Mouse (Mus musculus) heart, adult 2 months (tissue): ENCODE results near the gene Npvf. TPM values are rescaled to one million over a fixed set of nuclear protein-coding genes. Genes with fewer than 3 reads are reported as not detected.
"Not testable (repeated sequence)": the region's sequence is repeated elsewhere in the genome, so short reads cannot be mapped to it uniquely, and the experiment has no call there.

Source experiments
- DNase-seq, 2 experiments: peaks; one replicate each; pipeline ENCODE4 v3.0.0; 2021
- H3K27ac ChIP-seq: fragments of 200-600 bp; 2 replicates; pipeline ENCODE4 v1.8.1; 2022
- H3K27me3 ChIP-seq: fragments of 200-500 bp; 2 replicates; pipeline ENCODE4 v1.6.1; 2012; ENCODE audit warnings: mild to moderate bottlenecking, low read length, inconsistent platforms, mixed read lengths; ENCODE audit not compliant: control insufficient read depth, insufficient read depth
- H3K36me3 ChIP-seq: fragments of 200-500 bp; 2 replicates; pipeline ENCODE4 v1.6.1; 2012; ENCODE audit warnings: low read length, inconsistent platforms; ENCODE audit not compliant: control insufficient read depth, insufficient read depth
- H3K4me1 ChIP-seq: fragments of 200-500 bp; 2 replicates; pipeline ENCODE4 v1.6.1; 2011; ENCODE audit warnings: low read length; ENCODE audit not compliant: control insufficient read depth, insufficient read depth
- H3K4me3 ChIP-seq: fragments of 200-600 bp; 2 replicates; pipeline ENCODE4 v1.8.1; 2022
- H3K79me2 ChIP-seq: fragments of 200-500 bp; replicated peaks from 2 replicates; pipeline ENCODE4 v1.6.1; 2012; ENCODE audit warnings: mild to moderate bottlenecking, inconsistent platforms, low read length, moderate library complexity, mixed read lengths; ENCODE audit not compliant: control insufficient read depth, insufficient read depth
- H3K9ac ChIP-seq: fragments of 200-500 bp; 2 replicates; pipeline ENCODE4 v1.6.1; 2012; ENCODE audit warnings: low read depth, mild to moderate bottlenecking, control low read depth, inconsistent platforms, low read length, mixed read lengths
- CTCF ChIP-seq: fragments of 200-600 bp; IDR thresholded peaks from 2 replicates; pipeline ENCODE4 v1.8.1; 2022; ENCODE audit warnings: antibody characterized with exemption, mild to moderate bottlenecking, moderate library complexity
- EP300 ChIP-seq: fragments of 200-500 bp; IDR thresholded peaks from 2 replicates; pipeline ENCODE4 v1.6.1; 2011; ENCODE audit warnings: low read depth, low read length, control low read depth; ENCODE audit not compliant: insufficient read depth
- POLR2A ChIP-seq: fragments of 200-500 bp; IDR thresholded peaks from 2 replicates; pipeline ENCODE4 v1.6.1; 2011; ENCODE audit warnings: mild to moderate bottlenecking, low read depth, low read length, control low read depth; ENCODE audit not compliant: insufficient read depth
- WGBS: fragments of 180-500 bp; shearing (Covaris S2); methylation state at CpG from one replicate; pipeline ENCODE4 v1.1.7; 2018; 5-methylcytosine and 5-hydroxymethylcytosine counted together
- intact Hi-C: fragments of 180-260 bp; cut with DNase I; formaldehyde crosslinking; loops from one replicate; pipeline ENCODE4 v1.15.1; 2025
- polyA plus RNA-seq: library from polyadenylated mRNA; depleted of rRNA; stranded (reverse); fragments of >200 nt; gene quantifications from 2 replicates; pipeline ENCODE4 v1.2.3, GENCODE M21; 2012
- total RNA-seq, 2 experiments: library from RNA; stranded (reverse); gene quantifications; 2 replicates each; pipeline ENCODE4 v1.2.3; 2021

The Npvf gene
- total and polyA plus RNA-seq, 3 experiments = not detected

DNA sequence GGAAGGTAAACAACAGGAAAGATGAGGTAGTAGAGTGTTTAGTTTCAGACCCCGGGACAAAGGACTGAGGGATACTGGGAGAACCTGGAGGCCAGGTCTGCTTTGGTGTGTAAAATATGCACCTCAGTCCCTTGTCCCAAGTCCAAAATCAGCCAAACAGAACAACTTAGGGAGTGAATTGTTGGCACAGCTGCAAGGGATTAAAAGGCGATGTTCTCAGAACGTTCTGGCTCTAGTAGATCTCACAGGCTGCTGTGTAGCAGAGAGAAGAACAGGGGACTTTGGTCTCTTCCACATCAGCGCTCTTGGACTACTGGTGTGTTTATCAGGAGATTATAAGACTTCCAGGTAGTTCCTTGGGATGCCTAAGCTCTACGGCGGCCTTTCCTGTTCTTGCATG lies 6.6 kb downstream of the Npvf start:
- no peak for DNase-seq
- H3K9ac ChIP-seq = no peak overlapping the region
- H3K4me1 ChIP-seq = no peaks in the 10 kb centered on the region
- H3K79me2 ChIP-seq = no peaks in the 10 kb centered on the region
- no peak for TF ChIP-seq POLR2A
- no peak for TF ChIP-seq CTCF
- TF ChIP-seq EP300 = no peak
- intact Hi-C loops = no loop called here
- H3K36me3 ChIP-seq = no peaks in the 10 kb centered on the region
- no peak overlapping the region for H3K4me3 ChIP-seq
- WGBS = 77% methylated on average over 6 of the region's 6 CpGs
- no peaks in the 10 kb centered on the region for H3K27me3 ChIP-seq
- no peak overlapping the region for H3K27ac ChIP-seq

DNA sequence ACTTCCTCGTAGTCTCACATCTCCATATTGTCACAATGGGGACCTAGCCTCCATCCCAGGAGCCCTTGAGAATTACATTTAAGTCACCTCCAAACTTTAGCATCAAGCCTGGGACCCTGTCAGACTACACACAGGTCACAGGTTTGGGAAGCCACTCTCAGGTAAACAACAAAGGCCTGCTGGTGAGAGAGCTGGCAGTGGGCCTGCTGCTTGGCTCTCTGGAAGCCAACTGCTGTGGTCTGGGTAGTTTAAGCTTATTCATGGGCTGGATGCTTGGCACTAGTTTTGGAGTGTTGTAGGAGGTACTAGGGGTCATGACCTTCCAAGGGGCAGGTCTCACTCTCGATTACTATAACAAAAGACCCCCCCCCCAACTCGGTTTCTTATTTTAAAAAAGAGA lies 7.6 kb downstream of the Npvf start:
- Histone ChIP-seq H3K79me2 (no peaks in the 10 kb centered on the region), H3K4me3 (no peak overlapping the region), H3K36me3 (no peaks in the 10 kb centered on the region), H3K27me3 (no peaks in the 10 kb centered on the region), H3K4me1 (no peaks in the 10 kb centered on the region), H3K27ac (no peak overlapping the region), H3K9ac (no peak overlapping the region)
- intact Hi-C loops = no loop called here
- no peak for DNase-seq
- TF ChIP-seq POLR2A = no peak
- TF ChIP-seq CTCF = no peak
- no peak for TF ChIP-seq EP300
- WGBS = 55% methylated on average over 3 of the region's 3 CpGs

DNA sequence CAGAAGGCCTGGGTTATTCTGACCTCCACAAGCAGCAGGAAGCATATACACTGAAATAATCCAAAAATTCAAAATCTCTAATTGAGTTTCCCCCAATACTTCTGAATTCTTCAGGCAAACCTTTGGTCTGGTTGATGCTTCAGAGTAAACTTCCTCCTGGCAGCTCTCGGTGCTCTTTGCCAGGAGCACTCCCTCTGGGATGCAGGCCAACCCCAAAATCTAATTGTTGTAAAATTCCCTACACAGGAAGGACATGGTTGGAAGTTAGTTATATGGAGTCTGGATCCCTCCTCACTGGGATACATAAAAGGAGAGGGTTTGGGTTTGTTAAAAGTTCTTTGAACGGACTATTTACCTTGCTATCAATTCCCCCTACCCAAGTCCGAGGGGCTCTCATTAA lies 9.5 kb downstream of the Npvf start:
- Histone ChIP-seq H3K27me3 (no peaks in the 10 kb centered on the region), H3K4me3 (no peak overlapping the region), H3K4me1 (no peaks in the 10 kb centered on the region), H3K79me2 (no peaks in the 10 kb centered on the region), H3K27ac (no peak overlapping the region), H3K36me3 (no peaks in the 10 kb centered on the region), H3K9ac (no peak overlapping the region)
- intact Hi-C loops = no loop called here
- DNase-seq = peak in 1 of 2 experiments; percentile 8
- 42% methylated on average over 3 of the region's 3 CpGs for WGBS
- TF ChIP-seq POLR2A = no peak
- no peak for TF ChIP-seq CTCF
- no peak for TF ChIP-seq EP300

DNA sequence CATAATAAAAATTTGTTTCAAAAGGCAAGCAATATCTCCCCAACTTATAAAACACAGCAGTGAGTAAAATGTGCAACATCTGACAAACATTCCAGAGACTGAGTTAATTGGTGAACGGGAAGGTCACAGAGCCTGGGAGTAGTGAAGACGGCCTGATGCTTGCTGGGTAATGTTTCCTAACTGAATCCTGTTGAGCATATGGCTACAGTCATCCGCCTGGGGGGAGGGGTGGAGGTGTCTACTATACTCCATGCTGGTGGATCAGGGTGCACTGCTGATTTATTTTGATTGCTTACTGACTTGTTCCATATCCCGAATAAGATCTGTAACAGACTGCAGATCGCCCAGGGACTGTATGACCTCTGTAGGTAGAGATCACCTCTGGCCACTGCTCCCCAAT lies 12.3 kb downstream of the Npvf start:
- 72% methylated on average over 5 of the region's 5 CpGs for WGBS
- intact Hi-C loops = no loop called here

DNA sequence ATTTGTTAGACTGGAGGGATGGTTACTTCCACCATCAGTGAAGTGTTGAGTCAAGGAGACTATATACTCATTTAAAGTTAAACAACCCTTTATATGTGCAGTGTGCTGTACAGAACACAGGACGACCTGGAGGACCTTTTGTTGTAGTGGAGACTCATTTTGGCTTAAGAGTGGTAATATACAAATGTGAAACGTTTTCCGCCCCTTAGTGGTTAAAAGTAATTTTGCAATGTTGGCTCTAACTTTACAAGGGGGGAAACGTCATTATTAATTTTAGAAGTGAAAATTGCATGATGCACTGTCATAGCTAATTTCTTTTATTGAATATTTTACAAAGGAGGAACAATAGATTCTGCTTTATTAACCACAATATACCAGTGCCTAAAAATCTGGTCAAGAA lies 13.9 kb downstream of the Npvf start:
- WGBS = 65% methylated on average over 4 of the region's 4 CpGs
- no peak overlapping the region for H3K27ac ChIP-seq
- intact Hi-C loops = no loop called here
- H3K4me1 ChIP-seq = no peaks in the 10 kb centered on the region
- no peak overlapping the region for H3K9ac ChIP-seq
- TF ChIP-seq CTCF (peak; percentile 74), EP300 (no peak), POLR2A (no peak)
- H3K36me3 ChIP-seq = no peaks in the 10 kb centered on the region
- H3K27me3 ChIP-seq = no peaks in the 10 kb centered on the region
- H3K4me3 ChIP-seq = no peak overlapping the region
- DNase-seq = no peak
- no peaks in the 10 kb centered on the region for H3K79me2 ChIP-seq

More for the DNA sequence above, 12.3 kb downstream of the Npvf start:
- H3K4me3 ChIP-seq = no peak overlapping the region
- H3K79me2 ChIP-seq = no peaks in the 10 kb centered on the region
- no peaks in the 10 kb centered on the region for H3K4me1 ChIP-seq
- no peak overlapping the region for H3K27ac ChIP-seq
- DNase-seq = no peak
- no peak overlapping the region for H3K9ac ChIP-seq
- TF ChIP-seq POLR2A (no peak), CTCF (no peak), EP300 (no peak)
- H3K36me3 ChIP-seq = no peaks in the 10 kb centered on the region
- no peaks in the 10 kb centered on the region for H3K27me3 ChIP-seq

DNA sequence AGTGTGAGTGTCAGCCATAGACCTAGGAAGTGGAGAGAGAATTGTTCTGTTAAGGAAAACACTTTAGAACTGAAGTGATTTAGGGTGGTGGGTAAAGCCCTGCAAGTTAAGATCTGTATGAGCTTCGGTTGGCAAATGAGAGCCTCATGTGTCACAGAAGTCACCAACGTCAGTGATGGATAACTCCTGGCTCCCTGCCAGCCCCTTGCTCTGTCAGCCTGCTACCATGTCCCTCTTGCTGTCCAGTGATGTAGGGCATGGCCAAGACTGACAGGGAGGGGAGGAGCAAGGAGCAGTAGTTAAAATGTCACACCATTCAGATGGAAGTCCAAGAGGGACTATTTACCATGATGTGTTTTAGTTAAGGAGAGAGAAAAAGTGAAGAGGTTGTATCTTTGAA lies 14.6 kb downstream of the Npvf start:
- H3K4me3 ChIP-seq = no peak overlapping the region
- no peaks in the 10 kb centered on the region for H3K79me2 ChIP-seq
- H3K27ac ChIP-seq = no peak overlapping the region
- H3K27me3 ChIP-seq = no peaks in the 10 kb centered on the region
- no peaks in the 10 kb centered on the region for H3K36me3 ChIP-seq
- intact Hi-C loops = no loop called here
- 23% methylated on average over 2 of the region's 2 CpGs for WGBS
- no peaks in the 10 kb centered on the region for H3K4me1 ChIP-seq
- no peak overlapping the region for H3K9ac ChIP-seq
- no peak for DNase-seq
- no peak for TF ChIP-seq POLR2A
- no peak for TF ChIP-seq EP300
- no peak for TF ChIP-seq CTCF

DNA sequence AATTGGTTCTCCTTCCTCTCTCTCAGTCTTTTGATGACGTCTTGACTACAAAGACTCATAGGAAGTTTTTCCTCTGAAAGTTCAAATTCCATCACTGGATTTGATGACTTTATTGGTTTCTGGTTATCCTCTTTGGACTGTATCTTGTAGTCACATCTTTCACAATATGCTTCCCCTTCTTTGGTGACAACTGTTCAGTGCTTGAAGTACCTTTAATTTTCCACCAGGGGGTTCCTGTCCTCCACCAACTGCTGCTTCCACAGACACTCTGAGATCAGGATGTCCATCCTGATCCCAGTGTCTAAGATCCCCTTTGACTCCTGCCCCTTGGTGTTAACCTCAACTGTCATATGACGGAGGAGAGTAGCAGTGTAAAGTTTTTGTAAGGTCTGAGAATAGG lies 28.1 kb downstream of the Npvf start:
- DNase-seq, H3K27me3 ChIP-seq, H3K27ac ChIP-seq, H3K9ac ChIP-seq, H3K4me1 ChIP-seq, intact Hi-C loops, H3K4me3 ChIP-seq, H3K79me2 ChIP-seq, H3K36me3 ChIP-seq: not testable (repeated sequence)
- peak; percentile 26; the same call in 1 of the 2 replicates for TF ChIP-seq CTCF
- WGBS = 65% methylated on average over 2 of the region's 2 CpGs
